Mouse (Mus musculus) left cerebral cortex, postnatal 4 days (tissue): ENCODE measurements around the gene Gm37240. TPM values are rescaled to one million over a fixed set of nuclear protein-coding genes. Genes with fewer than 3 reads are reported as not detected.

Experiments
- DNase-seq: peaks from one replicate; pipeline ENCODE4 v3.0.0-alpha.2; 2022
- intact Hi-C: fragments of 180-260 bp; cut with DNase I; formaldehyde crosslinking; loops from one replicate; pipeline ENCODE4 v1.15.1; 2025
- total RNA-seq, 2 experiments: library from RNA; stranded (reverse); gene quantifications; 2 replicates each; pipeline ENCODE4 v1.2.3; 2021

Gene Gm37240
- total RNA-seq, 2 experiments from 2014 or later = 3.3 to 3.6 TPM

GRCm38 (mm10) chr3:84944933-84945332 is 942.4 kb downstream of the Gm37240 start:
- intact Hi-C loops = no loop called here
- no peak for DNase-seq

DNA sequence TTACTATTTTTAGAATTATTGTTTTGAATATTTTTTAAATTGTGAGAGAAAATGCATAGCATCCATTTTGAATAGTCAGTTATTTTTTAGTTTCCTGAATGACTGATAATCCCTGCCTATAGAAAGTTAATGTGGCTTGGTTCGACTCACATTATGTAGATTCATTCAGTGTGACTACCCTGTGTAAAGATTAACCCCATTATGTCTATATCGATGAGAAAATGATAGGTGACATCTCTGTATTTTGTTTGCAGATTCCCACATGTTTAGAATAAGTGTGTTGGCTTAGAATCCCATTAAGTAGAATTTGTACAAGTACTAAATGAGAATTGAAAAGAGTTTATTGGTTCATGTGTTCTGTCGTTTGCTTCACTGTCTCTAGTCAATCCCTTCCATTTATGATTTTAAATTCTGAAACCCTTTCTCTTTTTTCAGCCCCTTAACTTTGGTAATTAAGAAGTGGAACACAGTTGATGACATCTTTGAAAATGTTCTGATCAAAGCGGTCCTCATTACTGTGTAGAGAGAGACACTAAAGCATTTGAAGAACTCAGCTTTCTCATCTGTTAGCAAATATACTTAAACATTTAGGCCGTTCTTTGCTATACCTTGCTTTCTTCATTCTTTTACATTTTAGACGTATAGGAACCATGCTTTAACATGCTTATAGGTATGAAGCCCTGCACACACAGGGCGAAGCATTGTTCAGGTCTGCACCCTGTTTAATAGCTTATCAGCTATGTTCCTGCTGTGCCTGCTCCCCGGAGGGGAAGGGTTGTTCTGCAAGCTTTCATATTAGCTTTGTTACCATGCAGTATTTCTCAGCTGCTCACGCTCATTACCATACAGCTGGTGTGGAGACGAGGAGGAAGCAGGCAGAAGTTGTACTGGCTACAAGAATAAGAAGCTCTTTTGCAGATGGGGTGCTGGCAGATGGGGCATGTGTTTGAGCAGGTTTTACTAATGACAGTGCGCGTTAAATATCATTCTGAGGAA is 949.7 kb downstream of the Gm37240 start:
- intact Hi-C loops = loop anchor here (10.0 kb wide), 1 partner anchor 1197 kb away; no protein-coding TSS in a partner anchor
- DNase-seq = peak; percentile 40

- intact Hi-C loops = loop anchor here (10.0 kb wide), 1 partner anchor 1198 kb away; no protein-coding TSS in a partner anchor
- no peak for DNase-seq
These were observed 950.4 kb downstream of the Gm37240 start for GRCm38 (mm10) chr3:84936956-84937355.

GRCm38 (mm10) chr3:84936252-84936651 is 951.1 kb downstream of the Gm37240 start:
- intact Hi-C loops = loop anchor here (10.0 kb wide), 1 partner anchor 1199 kb away; no protein-coding TSS in a partner anchor

DNA sequence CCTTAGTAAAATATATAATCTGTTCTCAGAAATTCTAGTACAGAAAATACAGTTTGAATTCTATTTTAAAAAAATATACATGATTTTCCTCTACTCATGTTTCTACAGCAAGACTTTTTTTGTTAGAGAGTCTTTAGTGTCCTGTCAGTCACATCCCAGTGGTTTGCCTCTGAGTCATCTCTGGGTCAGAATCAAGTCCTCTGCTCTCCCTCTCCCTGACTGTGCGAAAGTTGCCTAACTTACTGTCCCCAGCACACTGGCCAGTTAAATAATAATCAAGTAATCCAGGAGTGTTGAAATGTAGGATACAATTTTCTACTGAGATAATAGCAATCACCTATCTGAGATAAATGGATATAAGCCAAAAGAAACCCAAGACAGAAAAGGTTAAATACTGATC is 951.6 kb downstream of the Gm37240 start:
- no peak for DNase-seq
- intact Hi-C loops = loop anchor here (10.0 kb wide), 1 partner anchor 1199 kb away; no protein-coding TSS in a partner anchor

More at GRCm38 (mm10) chr3:84936252-84936651, 951.1 kb downstream of the Gm37240 start:
- DNase-seq = no peak

DNA sequence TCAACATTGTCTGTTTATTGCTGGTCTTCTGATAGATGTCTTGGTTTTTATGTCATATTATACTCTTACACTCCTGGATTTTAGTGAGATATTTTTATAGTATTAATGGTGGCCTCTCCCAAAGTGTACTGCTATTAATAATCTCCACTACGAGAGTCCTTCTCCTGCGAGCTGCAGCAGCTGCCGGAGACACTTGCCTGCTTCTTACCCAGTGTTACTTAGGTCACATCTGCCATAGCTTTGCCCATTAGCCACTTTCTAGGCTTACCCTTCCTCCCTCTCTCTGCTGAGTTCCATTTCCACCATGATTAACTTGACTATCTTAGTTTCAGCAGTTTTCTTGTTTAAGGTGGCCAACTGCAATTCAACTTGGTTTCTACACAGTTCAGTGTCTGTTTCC is 956.6 kb downstream of the Gm37240 start:
- DNase-seq = no peak
- intact Hi-C loops = loop anchor here (10.0 kb wide), 1 partner anchor 1204 kb away; no protein-coding TSS in a partner anchor

DNA sequence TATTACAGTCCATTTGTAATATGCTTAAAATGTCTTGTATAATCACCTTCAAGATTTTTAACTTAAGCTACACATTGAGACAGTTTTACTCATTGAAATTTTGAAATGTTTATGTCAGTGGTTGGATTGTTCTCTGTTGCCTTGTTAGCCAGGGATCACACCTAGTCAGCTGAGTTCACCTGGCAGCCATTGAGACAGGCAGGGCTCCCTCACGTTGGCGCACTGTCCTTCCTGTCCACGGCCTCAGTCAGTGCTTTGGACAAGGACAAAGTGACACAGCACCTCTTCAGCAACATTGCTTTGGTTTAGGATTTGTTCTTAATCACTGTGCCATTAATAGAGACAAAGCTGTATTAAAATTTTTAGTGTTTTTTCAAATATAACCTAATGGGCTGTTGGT is 958.1 kb downstream of the Gm37240 start:
- no peak for DNase-seq
- intact Hi-C loops = loop anchor here (5.0 kb wide), 1 partner anchor 993 kb away; no protein-coding TSS in a partner anchor

GRCm38 (mm10) chr3:84927901-84928300 is 959.4 kb downstream of the Gm37240 start:
- intact Hi-C loops = loop anchor here (5.0 kb wide), 1 partner anchor 994 kb away; no protein-coding TSS in a partner anchor
- no peak for DNase-seq

DNA sequence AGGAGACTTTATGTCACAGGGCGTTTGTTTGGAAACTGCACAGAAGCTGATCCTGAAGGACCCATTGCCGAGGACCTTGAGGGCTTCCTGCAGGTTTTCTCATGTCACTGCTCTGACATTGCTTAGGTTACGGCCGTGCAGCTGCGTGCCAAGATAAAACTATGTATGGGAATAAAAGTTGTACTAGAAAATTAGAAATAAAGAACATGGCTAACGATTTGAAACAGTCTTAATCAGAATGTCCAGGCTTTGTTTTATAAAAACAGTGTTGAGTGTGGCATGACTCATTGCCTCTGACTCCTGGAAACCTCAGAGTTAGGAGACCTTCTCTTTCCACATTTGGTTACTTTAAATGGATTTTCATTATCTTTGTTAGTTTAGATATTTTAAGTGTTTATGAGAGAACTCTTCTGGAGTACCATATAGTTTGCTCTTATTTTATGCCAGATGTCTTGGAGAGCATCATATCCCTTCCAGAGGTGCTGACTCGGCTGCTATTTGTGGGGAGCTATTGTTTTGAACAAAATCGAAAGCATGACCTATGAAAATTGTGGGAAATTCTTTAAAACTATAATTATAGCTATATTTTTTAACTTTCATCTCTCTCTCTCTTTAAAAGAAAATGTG is 960.0 kb downstream of the Gm37240 start:
- intact Hi-C loops = loop anchor here (5.0 kb wide), 1 partner anchor 995 kb away; no protein-coding TSS in a partner anchor
- DNase-seq = no peak

DNA sequence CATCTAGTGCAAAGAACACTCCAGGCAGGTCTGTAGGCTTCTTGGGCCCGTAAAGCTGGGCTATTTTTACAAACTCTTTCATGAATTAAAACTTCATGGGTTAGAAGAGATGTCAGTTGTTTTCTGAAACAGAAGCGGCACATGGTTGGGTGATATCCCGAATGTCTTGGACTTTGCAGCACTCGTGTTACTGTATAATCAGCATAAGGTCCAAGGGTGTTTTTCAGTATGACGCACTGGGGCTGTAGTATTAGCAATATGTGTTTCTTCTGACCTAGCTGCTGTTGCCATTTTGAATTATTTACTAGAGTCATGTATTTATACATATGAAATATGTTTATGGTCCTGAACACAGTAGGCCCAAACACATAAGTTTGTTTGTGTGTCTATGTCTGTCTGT is 961.2 kb downstream of the Gm37240 start:
- no peak for DNase-seq
- intact Hi-C loops = loop anchor here (5.0 kb wide), 1 partner anchor 996 kb away; no protein-coding TSS in a partner anchor

DNA sequence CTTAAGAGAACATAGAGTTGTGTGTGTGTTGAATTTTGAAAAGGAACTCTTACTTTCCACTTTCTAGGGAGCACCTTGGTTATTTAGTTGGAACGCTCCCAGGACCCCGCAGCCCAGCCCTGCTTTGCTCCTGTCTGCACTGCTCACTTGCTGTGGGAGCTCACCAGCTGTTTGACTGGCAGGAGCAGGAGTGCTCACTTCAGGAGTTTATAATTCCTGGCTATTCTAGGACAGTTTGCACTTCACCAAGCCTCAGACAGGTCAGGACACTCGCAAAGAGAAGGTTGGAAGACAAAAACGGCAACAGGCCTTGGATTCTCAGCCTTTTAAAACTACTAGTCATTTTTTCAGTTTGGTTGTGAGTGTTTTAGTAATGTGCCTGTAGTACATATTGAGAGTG is 962.1 kb downstream of the Gm37240 start:
- no peak for DNase-seq

GRCm38 (mm10) chr3:84923670-84924069 is 963.6 kb downstream of the Gm37240 start:
- intact Hi-C loops = no loop called here

More for the DNA sequence above, 962.1 kb downstream of the Gm37240 start:
- intact Hi-C loops = loop anchor here (5.0 kb wide), 1 partner anchor 997 kb away; no protein-coding TSS in a partner anchor

GRCm38 (mm10) chr3:84923256-84923655 is 964.1 kb downstream of the Gm37240 start:
- intact Hi-C loops = no loop called here

More at GRCm38 (mm10) chr3:84923670-84924069, 963.6 kb downstream of the Gm37240 start:
- DNase-seq = no peak

DNA sequence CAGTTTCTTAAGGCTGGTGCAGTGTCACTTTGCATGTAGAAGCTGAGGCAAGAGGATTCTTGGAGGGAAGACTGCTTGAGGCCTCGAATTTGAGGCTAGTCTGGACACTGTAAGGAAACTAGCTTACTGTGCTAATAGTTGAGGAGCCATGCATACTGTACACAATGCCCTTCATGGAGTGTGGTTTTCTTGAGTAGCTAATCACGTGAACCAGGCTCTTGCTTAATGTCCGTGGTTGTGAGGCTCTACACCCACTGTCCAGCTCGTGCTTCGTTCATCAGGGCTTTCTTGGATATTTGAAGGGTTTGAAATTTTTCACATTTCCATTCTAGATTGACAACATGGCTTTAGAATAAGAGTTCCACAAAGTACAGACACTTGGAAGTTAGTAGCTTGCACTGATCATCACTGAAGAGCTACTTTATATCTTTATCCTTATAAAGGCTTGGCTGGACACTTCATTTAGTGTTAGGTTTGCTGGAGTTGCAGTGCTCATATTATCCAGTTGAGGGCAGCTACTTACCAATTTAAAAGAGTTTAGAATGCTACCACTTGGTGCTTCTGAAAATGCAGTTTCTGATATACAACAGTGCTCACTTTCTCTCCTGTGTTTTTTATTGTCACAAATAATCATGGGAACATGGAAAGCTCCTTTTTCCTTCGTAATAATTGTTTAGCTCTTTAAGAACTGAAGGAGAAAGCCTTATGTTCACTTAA is 965.5 kb downstream of the Gm37240 start:
- intact Hi-C loops = no loop called here
- no peak for DNase-seq

More at GRCm38 (mm10) chr3:84923256-84923655, 964.1 kb downstream of the Gm37240 start:
- no peak for DNase-seq

DNA sequence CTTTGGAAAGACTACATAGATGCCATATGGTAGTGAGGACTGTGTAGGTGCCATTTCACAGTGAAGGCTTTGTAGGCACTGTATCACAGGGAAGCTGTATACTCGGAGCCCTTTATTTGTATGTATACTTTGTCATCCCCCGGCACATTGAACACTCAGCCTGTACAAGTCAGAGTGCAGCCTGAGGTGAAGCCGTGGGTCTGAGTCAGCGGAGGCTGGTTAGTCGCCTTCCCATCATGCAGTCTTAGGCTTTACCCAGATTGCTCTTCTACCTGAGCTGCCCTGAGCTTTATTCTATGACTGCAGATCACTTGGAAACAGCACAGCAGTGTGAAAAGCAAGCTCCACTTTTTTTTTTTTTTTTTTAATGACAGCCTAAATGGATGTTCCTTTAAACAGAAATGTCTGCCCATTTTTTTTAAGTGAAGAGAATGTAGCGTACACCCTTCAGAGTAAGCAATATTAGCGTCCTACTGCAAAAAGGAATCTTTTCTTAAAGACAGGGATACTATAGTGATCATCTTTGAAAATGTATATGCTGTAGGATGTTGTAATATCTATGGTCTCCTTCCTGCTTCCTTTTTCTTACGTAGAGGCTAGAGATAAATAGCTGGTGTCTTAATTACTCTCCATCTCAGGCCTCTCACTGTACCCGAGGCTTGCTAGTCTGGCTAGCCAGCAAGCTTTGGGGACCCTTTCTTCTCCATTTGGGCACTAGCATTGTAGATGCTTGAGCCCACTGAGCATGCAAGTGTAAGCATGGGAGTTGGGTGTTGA is 969.2 kb downstream of the Gm37240 start:
- intact Hi-C loops = no loop called here
- DNase-seq = no peak

DNA sequence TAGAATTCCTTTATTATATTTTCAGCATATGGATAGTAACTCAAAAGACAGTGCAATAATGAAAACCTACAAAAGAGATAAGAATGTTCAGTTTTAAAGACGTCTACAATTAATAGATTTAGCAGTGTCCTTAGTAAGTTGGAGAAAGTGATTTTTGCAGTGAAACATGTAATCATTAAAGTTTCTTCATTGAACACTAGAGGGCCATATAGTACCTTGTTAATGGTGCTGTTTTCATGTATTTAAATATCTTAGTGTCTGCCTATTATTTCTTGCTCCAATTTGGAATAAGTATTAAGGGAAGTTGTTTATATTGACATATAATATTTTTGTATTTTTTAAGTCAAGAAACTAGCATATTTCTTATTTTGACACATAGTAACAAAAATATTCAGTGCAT is 973.0 kb downstream of the Gm37240 start:
- DNase-seq = no peak
- intact Hi-C loops = no loop called here

DNA sequence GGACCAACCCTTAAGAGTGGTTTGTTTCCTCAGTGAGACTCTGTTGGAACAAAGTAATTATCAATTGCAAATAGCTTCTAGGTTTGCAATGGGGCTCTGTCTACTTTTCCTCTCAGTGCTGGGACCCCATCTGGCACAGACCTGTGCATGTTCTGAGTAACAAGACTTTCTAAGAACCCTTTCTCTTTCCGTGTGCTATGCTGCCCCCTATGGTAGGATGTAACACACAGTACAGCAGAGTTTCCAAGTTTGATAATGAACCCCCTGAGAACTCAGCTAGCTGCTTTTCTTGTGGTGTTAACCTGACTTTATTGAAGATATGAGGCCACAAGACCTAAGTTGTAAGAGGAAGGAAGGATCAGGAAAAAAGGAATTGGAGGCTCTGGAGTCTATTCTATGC is 980.8 kb downstream of the Gm37240 start:
- intact Hi-C loops = no loop called here
- DNase-seq = no peak

GRCm38 (mm10) chr3:84897952-84898351 is 989.4 kb downstream of the Gm37240 start:
- DNase-seq = no peak
- intact Hi-C loops = no loop called here

DNA sequence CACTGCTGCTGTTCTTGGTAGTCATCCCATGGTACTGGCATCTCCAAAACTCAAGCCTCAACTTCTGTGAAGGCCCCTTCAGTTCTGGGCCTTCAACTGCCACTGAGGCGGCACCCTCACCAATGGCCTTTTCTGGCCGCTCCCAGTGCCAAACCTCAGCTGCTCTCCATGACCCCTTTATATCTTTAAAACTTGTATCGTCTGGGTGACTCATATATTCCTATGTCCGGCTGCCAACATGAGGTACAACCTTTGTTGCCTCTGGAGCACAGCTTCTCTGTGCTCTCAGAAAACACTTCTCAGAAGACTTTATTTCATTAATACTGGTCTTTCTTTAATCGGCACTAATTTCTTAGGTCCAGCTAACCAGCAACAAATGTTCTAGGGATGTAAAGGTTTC is 996.3 kb downstream of the Gm37240 start:
- no peak for DNase-seq
- intact Hi-C loops = no loop called here
